Mouse (Mus musculus) cerebellum, postnatal 10 days (tissue): Measurements from ENCODE around the gene Ppm1m.

Experiments
- DNase-seq, 2 experiments: peaks; one replicate each; pipeline ENCODE4 v3.0.0; 2021; ENCODE audit warnings: mixed read lengths in 2 of 2

Gene Ppm1m

DNA sequence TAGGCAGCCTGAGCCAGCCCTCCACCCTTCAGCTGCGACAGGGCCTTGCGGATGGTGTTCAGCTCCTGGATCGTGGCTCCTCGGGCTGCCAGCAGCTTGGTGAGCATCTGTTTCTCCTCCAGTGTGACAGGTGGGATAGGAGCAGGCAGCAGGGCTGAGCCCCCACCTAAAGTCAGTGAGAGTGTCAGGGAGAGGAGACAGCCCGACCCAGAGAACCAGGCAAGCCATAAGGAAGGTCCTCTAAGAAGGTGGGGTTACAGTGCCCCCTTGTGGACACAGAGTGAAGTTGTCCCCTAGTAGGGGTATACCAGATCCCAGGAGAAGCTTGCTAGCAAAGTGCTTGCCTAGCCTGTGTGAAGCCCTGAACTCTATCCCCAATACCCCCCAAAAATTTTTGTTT is 43.1 kb downstream of the Ppm1m start:
- DNase-seq, result peak; percentile 89 to 90

DNA sequence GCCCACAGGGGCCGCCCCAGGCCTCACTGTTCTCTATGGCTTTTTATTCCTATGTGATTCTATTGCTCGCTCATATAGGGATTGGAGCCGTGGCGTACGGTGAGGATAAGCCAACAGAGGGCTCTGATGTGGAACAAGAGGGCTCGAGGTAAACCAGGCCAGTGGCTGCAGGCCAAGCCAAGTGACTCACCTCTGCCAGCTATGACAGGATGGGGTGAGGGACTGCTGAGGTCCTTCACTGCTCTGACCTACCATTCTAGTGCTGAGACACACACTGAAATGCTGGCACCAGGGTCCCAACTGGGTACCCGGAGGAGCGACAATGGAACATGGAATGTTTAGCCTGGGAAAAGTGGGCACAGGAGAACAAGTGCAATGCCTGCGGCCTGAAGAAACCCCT is 45.4 kb downstream of the Ppm1m start:
- DNase-seq, result peak; percentile 45 to 49

DNA sequence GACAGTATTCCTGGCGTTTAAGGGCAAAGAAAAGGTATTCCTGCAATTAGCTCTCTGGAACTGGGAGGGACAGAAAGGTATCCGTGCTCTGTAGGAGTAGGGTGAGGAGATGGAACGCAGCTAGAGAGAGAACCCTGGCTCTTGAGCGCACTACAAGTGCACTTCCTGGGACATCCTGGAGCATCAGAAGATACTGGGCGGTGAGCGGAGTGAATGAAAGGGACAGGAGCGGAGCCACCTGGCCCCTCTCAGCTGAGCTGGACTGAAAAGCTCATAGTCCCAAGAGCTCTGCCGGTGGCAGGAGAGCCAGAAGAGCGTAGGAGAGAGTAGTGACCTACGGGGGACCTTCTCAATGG is 50.2 kb downstream of the Ppm1m start:
- peak in 1 of 2 experiments; percentile 19 for DNase-seq

DNA sequence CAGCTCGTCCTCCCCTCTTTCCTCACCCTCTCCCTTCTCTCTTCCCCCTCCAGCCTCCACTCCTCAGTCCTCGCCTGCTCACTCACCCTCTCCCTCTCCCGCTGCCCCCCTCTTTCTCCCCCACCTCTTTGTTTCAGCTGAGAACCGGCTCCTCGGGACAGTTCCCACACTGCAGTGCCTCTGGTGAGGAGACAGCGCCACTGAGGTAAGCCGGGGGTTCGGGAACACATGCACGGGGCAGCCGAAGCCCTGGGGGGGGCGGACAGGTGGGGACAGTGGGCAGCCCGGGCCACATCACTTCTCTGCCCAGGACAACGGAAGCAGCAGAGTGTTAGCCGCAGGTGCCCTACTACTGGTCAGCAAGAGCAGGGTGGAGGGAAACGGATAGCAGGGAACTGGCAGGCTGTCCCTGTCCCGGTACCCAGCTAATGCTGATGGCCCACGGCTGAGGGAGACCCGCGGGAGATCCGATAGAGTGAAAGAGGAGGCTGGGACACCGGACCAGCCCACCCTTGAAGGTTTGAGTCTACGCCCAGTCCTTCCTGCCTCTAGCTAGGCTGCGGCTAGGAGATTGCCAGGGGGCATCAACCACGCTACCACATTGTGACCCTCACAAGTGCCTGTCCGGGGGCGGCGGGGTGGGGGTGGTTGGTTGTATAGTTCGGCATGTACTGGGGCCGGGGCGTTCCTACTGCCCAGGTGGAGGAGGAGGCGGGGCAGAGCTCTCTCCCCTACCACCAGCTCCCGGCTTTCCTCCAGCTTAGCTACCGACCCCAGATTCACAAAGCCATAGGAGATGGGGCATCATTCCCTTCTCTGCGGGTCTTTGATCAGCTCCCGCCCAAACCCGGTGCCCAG is 50.8 kb downstream of the Ppm1m start:
- DNase-seq, result peak; percentile 36 to 42

DNA sequence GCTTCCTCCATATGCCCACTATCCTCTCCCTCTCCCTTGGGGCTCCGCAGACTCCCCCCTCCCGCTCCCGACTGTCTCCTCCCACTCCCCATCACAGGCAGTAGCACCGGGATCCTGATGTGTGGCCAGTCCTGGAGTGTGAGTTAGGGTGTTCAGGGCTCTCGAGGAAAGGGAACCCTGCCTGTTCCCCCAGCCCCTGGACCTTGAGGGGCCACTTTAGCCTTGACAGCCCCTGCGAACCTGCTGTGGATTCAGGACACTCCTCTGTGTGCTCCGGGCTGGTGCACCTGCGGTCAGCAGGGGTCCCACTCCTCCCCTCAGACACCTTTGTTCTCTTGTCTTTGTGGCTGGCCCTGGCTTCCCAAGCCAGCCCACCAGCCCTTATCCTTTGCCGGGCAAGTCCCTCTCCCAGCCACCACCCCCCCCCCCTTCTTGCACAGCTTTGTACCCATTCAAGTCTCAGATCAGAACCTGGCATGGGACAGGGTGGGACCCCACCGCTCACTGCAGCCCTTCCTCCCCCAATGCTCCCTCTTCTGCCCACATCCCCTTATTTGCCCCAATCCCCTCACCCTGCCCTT is 51.6 kb downstream of the Ppm1m start:
- DNase-seq, result peak in 1 of 2 experiments; percentile 9

DNA sequence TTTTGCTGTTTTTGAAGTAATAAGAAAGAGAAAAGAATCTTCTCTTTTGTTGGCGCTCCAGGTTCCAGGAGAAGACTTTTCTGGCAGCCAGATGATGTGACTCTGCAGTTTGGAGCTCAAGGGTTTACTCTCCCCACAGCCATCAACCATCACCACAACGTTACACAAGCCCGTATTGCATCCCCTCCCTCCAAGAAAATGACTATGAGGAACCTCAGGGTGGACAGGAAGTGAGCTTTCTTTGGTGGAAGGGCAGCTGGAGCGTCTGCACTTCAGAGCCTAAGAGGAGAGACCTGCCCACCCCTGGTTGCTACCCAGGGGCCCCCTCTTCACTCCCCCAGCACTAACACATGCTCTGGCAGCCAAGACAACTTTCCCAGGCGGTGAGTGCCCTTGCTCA is 52.3 kb downstream of the Ppm1m start:
- no peak for DNase-seq

DNA sequence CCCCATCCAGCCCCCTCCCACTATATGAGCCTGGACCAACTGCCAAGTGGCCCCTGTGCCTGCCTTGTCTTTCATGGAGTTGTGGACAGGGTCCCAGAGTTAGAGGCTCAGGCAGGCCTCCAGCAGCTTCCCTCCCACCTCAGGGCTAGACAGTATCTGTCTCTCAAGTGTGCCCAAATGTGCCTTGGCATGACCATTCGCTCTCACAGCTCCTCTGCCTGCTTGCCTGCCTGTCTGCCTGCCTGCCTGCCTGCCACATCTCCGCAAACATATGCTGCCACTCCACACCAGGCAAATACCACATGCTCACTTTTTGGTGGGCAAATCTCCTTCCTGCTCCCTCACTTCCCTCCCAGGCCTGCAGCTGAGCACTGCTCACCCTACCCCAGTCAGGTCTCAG is 54.0 kb downstream of the Ppm1m start:
- DNase-seq, result peak; percentile 70 to 82
